Mouse (Mus musculus): ENCODE results near the gene Pafah1b2.

The Pafah1b2 gene

DNA sequence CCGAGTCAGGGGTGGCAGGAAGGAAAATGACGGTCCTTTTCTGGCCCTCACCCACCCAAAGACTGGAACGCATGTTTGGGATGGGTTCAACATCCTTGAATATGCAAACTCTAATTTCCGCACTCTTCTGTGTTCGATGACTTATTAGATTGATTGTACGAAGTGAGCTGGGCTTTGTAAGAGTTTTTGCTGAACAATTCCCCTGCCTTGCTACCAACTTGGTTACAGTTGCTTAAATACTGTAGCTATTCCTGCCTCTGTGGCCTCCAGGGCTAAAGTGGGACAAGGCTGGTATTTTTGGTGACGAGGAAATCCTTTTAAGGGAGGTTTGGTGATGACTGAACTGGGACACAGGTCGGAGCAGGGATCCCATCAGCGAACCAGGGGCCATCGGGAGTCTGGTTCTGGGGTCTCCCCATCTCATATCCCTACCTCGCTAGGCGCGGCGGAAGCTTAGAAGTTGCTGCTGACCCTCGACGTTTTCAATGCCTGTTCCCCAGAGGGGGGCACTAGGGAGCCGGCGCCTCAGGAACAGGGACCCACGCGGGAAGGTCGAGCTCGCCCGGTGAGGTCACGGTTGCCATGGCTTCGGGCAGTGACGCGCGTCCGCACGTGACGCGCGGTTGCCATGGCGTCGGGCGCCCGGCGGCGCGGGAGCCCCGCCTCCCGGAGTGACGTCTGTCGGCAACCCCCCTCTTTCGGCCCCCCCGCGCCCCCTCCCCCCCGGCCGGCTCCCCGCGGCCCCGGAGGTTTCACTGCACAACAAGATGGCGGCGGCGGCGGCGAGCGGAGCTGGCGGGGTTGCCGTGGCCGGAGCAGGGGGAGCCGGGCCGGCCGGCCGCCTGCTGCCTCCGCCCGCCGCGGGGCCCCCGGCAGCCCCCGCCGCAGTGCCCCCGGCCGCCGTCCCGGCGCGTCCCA is at the start of gene Pafah1b2, which contains the start of gene Sik3:
TSS of gene Pafah1b2 (minus strand) at position 600 of the 918 bp plus-strand sequence.
TSS of gene Sik3 (plus strand) at position 730 of the 918 bp plus-strand sequence.
- in situ Hi-C loops (cut with MboI, MseI) = no loop called here

DNA sequence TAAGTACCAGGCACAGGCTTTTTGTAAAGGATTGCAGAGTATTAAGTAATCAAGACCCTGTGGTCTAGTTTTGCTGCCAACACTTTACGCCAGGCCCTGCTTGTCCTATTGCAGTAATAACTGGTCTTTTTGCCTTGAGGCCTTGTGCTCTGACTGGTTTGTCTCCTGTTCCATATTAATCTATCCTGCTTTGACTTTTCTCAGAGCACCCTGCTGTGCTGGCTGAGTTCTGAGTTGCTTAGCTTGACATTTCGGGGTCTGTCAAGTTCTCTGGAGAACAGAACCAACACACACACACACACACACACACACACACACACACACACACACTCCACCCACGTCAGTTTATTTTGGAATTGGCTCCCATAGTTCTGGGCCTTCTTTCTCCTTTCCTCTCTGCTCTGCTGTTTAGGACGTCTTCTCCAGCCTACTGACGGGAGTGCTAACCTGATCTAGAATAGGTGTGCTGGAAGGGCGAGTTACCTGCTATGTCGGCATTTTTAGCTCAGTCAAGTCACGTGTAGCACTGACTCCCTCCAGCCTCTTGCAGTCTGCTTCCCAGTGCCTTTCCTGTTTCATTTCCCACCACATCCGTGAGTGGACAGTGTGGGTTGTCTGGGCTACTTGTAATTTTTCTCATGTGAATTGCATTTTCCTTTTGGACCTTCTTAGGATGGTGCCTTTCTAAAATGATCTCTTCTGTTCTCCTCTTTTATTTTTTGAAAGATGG is 49.4 kb upstream of the Pafah1b2 start:
- in situ Hi-C loops (cut with MboI, MseI) = loop anchor here (25.0 kb wide), 1 partner anchor 1475 kb away; the partner anchor contains the start of gene Cadm1

DNA sequence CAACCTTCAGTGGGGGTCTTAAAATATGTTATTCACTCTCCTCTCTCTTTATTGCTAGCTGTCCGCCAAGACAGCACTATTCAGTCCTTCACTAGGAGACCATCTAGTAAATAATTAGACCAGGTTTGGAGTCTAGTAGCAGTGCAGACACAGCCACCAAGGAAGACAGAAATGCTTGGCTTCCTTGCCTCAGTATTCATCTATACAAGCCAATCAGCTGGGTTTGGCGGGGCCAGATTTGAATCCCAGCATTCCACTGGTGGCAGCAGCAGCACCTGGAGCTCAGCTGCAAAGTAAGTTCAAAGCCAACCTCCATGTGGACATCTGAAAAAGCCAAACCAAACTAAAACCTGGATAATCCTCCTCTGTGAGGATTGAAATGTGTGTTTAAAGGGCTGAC is 47.8 kb upstream of the Pafah1b2 start:
- in situ Hi-C loops (cut with MboI, MseI) = loop anchor here (25.0 kb wide), 1 partner anchor 1477 kb away; the partner anchor contains the start of gene Cadm1

DNA sequence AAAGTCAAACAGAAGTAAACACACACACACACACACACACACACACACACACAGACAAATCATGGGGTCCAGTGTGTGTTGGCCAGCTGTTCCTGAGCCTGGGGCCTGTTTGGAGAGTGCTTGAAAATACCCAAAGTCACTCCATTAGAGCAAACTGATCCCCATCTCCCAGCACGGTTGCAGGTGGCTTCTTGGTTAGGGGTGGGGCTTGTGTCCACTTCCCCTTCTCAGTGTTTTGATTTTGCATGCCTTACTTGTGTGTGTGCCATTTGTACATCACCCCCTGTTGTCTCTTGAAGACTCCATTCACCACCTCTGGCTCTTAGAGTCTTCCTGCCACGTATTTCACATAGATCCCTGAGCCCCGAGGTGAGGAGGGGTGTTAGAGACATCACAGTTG is 45.6 kb upstream of the Pafah1b2 start:
- in situ Hi-C loops (cut with MboI, MseI) = loop anchor here (25.0 kb wide), 1 partner anchor 1479 kb away; the partner anchor contains the start of gene Cadm1

DNA sequence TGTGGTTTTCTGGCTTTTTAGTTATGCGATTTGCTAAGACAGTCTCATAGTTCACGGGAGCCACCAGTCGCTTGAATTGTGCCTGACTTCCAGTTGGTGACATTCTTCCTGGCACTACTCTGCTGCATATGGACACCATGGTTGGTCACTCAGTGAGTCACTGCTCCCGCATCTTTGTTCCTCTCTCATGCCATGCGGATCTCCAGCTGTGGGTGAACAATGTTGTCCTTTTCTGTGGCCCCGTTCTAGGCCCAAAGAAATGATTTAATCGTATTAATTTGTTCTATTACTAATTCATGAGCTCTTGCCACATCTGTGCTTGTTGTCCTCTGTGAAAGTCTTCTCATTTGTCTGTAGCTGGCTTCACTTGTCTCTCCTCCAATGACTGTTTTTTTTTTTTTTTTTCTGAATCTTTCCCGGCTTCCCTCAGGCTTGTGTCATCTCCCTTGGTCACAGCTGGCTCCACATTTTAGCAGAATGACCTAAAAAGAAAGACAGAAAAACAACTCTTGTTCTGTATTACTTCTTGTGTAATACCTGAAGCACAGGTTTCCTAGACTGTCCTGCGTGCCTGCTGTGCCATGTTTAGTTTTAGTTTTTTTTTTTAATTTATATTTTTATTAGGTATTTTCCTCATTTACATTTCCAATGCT is 40.6 kb upstream of the Pafah1b2 start:
- in situ Hi-C loops (cut with MboI, MseI) = loop anchor here (25.0 kb wide), 1 partner anchor 1484 kb away; the partner anchor contains the start of gene Cadm1

DNA sequence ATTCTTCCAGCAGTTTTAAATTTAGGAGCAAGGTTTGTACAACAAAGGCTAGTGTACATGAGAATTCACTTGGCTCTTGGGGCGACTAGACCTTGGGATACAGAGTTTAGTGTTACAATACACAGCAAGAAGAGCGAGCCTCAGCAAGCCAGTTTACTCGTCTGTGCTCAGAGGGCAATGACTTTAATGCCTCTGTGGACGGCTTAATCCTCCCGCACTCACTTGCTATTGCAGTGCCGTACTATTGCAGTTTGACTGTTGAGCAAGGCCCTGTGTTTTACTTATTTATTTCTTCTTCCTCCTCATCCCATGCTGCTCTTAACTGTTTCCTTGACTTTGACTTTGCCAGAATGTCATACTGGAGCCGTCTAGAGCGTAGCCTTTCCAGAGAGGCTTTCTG is 37.7 kb upstream of the Pafah1b2 start:
- in situ Hi-C loops (cut with MboI, MseI) = loop anchor here (25.0 kb wide), 1 partner anchor 1487 kb away; the partner anchor contains the start of gene Cadm1

DNA sequence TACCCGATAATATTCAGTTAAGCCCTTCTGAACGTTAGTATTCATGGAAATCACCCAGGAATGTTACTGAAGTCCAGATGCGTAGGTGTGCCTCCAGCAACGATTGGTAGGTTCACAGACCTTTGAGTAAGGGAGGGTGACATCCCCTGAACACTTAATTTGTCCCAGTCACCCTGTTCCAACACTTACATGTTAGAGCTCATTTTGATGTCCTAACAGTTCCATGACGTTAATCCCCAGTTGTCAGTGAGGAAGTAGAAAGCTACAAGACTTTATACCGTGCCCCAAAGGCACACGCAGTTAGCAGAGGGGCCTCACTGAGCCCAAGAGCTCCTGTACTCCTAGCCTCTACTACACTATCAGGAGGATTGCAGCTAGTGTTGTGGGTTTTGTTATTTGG is 37.0 kb upstream of the Pafah1b2 start:
- in situ Hi-C loops (cut with MboI, MseI) = no loop called here

DNA sequence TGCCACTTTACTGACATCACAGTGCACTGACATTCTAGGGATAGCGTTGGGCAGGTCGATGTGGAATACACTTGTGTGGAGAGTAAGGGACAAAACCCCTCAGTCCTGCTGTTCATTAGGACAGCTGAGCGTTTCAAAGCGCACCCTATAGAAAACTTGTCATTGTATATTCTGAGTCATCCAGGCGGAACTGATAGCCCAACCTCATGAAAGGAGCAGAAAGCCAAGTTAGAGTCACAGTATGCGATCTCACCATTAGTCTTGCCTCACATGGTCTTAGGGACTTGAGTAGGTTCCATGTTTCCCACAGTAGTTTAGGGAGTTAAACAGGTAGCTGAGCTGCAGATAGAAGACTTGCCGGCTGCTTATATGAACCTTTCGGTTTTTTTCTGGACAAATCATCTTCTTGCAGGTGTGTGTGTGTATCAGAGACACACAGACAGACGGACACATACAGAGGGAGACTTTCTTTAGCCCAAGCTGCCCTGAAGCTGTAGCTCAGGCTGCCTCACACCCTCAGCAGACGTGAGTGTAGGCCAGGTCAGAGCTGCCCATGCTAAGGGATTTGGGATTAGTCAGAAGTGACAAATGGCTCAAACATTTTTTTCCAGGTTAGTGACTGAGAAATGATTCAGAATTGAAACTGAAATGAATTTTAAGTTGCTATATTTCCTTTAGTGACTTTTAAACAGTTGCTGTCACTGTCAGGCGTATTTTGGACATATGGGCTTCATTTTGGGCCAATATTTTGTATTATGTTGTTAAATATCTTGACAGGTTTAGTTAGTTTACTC is 34.4 kb upstream of the Pafah1b2 start:
- in situ Hi-C loops (cut with MboI, MseI) = no loop called here

DNA sequence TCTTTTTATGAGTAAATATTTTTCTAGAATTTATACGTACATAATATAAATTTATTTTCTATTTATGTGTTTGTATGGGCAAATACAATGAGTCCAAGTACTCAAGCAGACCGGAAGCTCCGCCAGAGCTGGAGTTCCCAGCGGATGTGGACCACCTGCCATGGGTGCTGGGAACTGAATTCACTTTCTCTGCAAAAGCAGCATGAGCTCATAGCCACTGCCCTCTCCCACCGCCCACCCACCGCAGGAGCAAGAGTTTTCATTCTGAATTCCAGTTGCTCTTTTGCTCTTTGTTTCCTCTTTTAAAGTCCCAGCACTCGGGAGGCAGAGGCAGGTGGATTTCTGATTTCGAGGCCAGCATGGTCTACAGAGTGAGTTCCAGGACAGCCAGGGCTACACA is 31.1 kb upstream of the Pafah1b2 start:
- in situ Hi-C loops (cut with MboI, MseI) = no loop called here

DNA sequence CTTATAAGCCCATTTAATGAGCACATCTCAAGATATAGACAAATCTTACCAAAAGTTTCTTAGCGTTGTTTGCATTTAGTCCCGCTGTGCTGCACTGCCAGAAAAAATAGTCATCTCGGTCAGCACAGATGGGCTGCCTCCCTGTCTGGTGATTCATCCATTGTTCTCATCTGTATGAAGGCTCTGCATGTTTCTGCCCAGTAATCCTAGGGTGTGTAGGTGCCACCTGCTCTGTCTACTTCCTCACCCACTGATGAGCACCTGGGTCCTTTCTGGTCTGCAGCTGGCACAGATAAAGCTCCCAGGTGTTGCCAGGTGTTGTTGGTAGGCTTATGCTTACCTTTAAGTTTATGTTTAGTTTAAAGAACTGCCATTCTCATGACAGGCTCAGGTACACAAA is 29.9 kb upstream of the Pafah1b2 start:
- in situ Hi-C loops (cut with MboI, MseI) = no loop called here

DNA sequence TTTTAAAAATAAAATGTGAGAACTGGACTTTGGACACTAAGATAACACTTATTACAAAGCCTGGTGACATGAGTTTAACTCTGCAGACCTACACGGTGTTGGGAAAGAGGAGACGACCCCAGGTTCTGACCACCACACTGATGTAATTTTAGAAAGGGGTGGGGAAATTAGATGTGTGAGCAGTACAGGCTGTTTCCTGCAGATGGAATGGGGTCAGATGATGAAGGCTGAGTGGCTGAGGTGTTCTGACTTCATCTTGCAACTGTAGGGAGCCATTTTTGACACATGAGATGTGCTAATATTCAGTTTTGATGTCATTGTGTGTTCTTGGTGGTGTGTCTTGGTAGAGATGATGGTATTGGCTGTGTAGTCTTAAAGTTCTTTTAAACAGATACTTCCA is 28.7 kb upstream of the Pafah1b2 start:
- in situ Hi-C loops (cut with MboI, MseI) = no loop called here

DNA sequence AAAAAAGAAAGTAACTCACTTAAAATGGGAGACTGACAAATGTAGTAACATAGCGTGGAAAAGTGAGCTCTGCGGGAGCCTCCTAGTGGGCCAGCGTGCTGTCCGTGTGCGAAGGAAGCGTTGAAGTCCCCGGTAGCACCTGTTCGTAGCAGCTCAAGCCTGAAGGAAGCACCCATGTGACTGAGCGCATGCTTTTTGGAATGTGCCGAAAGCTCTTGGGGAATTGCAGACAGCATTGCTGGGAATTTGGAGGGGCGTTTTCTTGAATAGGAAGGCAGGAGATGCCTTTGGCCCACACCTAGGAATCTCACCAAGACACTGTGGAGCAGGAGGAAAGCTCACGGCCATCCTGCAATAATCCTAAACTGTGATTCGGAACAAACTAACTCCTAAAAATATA is 26.3 kb upstream of the Pafah1b2 start:
- in situ Hi-C loops (cut with MboI, MseI) = no loop called here

DNA sequence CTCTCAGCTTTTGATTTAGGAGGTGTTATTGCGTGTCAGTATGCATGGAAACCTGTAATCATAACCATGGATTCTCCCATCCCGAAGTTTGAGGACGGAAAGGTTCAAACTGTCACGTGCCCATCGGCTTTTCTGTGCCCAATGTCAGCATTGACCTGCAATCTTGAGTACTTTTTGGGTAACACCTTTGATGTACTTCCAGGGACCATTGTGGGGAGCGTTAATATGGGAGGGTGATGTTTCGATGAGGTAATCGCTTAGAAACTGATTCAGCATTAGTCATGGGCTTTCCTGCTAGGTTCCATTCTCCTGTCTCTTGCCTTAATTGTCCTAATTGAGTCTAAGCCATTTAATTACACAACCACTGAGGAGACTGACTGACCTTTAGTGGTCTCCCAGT is 24.4 kb upstream of the Pafah1b2 start:
- in situ Hi-C loops (cut with MboI, MseI) = no loop called here

DNA sequence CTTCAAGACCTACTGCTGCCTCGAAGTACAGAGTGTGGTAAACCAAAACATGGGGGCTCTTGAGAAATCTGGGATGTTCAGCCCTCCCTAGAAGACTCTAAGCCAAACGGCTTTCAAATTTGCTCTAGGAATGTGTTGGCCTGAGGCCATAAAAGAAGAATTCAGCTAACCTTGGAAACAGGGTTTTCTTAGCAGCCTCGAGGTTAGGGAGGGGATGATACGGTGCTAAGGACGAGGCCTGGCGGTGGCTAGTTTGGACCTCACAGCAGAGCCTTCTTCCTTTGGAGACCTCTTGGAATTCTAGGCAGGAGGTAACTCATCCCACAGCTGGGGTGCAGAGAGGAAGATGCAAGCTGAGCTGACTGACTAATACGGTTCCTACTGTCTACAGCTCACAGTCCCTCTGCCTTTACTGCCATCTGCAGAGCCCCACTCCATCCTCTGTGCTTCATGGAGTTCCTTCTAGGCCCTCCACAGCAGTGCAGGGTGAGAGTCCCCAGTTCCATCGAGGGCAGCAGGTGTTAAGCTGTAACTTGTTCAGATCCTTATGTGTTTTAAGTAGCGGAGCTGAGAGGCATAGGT is 22.9 kb upstream of the Pafah1b2 start:
- in situ Hi-C loops (cut with MboI, MseI) = no loop called here

DNA sequence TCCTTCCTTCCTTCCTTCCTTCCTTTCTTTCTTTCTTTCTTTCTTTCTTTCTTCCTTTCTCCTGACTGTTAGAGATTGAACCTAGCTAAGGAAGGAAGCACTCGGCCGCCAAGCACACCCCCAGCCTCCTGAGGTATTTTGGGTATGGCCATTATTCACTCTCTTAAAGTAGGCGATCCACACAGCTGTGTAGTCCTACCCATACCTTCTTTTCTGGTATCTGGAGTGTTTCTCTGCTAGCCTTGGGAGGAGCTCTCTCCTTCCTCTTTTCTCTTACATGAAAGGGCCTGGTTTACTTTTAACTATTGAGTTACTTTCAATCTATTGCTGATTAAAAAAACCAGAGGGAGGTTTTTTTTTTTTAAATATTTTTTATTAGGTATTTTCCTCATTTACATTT is 21.4 kb upstream of the Pafah1b2 start:
- in situ Hi-C loops (cut with MboI, MseI) = no loop called here

DNA sequence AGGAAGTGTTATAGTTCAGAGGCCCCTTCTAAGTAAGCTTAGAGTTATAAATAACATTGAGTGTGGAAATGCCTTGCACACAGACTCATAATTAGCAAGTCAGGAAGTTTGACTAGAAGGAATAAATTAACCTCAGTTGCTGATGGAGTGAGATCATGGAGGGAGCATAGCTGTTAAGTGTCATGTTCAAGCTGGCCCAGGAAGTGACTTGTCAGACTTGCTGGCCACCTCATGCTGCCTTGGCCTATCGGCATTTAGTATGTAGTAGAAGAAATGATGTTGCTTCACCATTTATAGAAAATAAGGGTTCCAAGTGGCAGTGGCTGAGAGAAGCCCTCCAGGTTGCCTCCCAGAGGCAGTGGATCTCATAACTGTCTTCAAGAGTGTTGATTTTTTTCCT is 20.6 kb upstream of the Pafah1b2 start:
- in situ Hi-C loops (cut with MboI, MseI) = no loop called here

DNA sequence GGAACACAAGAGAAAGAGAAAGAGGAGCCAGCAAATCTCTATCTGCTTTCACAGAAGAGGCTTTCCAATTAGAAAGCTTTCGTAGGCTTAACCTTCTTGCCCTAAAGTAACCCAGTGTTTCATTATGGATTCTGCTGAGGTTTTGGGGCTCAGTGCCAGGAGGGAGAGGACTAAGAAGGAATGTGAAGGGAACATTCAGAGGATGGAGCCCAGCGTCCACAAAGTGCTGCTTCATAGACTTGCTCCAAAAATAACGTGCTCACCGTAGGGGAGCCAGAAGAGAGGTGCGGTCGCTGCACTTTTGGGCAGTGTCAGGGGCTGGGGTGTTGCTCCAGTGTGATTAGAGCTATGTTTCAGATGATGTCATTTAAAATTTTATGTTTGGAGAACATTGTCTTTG is 19.7 kb upstream of the Pafah1b2 start:
- in situ Hi-C loops (cut with MboI, MseI) = no loop called here

DNA sequence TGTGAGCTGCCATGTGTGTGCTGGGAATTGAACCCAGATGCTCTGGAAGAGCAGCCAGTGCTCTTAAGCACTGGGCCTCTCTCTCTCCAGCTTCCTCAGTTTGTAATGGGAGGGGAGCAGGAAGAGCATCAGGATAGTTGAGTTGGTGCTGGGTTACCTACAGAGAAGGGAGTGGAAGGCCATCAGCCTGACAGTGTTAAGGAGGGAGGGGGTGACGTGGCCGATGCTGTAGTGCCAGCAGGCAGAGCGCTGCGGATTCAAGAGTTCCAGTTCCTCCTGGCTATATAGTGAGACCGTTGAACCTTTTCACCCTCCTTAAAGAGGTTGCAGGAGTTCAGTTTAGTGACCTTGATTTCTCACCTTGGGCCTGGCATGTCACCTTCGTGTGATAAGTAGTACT is 18.5 kb upstream of the Pafah1b2 start:
- in situ Hi-C loops (cut with MboI, MseI) = no loop called here

DNA sequence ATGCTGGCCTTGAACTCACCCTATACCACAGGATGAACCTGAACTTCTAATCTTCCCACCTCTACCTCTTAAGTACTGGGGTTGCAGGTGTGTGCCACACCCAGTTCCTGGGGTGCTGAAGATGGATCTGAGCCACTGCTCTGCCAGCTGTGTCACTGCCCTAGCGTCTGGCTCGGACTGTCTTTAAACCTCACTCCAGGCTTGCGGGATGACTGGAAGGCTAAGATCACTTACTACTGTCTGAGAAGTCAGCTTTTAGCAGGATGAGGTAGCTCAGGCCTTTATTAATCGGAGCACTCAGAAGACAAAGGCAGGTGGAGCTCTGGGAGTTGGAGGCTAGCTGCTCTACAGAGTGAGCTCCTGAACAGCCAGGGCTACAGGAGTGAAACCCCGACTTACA is 17.7 kb upstream of the Pafah1b2 start:
- in situ Hi-C loops (cut with MboI, MseI) = no loop called here

DNA sequence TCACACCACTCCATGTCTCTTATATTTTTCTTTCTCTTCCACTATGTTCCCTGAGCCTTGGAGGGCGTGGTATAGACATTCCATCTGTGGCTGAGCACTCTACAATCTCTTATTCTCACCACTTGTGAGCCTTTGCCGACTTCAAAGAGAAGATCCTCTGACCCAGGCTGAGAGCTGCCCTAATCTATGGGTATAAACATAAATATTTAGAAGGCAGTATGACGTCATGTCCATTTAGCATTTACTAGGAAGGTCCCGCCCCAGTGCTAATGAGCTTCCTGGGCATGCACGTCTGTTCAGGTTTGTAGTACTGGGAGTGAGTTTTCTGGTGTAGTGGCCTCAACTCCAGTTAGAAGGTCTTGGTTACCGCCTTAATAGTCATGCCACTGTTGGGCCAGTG is 17.0 kb upstream of the Pafah1b2 start:
- in situ Hi-C loops (cut with MboI, MseI) = no loop called here

DNA sequence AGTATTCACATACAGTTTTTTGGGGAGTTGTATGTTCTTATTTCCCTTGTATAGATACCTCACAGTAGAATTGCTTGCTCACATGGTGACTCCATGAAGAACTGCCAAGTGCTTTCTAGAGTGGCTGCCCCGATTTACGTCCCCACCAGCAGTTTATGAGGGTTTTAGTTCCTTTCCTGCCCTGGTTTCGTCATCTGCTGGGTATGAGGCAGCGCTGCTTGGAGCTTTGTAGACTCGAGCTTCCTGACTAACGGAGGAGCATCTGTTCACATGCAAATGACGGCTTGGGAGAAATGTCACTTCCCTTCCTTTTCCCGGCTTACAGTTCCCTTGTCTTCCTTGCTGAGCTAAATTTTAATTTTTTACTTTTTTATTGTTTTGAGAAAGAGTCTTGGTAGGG is 15.5 kb upstream of the Pafah1b2 start:
- in situ Hi-C loops (cut with MboI, MseI) = no loop called here
